Mouse (Mus musculus) liver, embryonic 13.5 days (tissue): Measurements from ENCODE around the gene 8030474K03Rik. TPM values are rescaled to one million over a fixed set of nuclear protein-coding genes. Genes with fewer than 3 reads are reported as not detected.
"Not testable (repeated sequence)": the region's sequence is repeated elsewhere in the genome, so short reads cannot be mapped to it uniquely, and the experiment has no call there.

ENCODE experiments used
- ATAC-seq: fragments of 200-750 bp; cut with Nextera tagmentation; 2 replicates; pipeline ENCODE4 v1.8.0; 2017; ENCODE audit warnings: low read depth, mild to moderate bottlenecking, moderate number of reproducible peaks, moderate library complexity
- DNase-seq: peaks from one replicate; pipeline ENCODE4 v3.0.0; 2022
- H3K27ac ChIP-seq: fragments of 300-500 bp; sonication (generic); 2 replicates; pipeline ENCODE4 v1.5.1; 2015; ENCODE audit warnings: moderate library complexity, mild to moderate bottlenecking, inconsistent platforms
- H3K27me3 ChIP-seq: fragments of 300-500 bp; sonication (generic); 2 replicates; pipeline ENCODE4 v1.6.1; 2015; ENCODE audit warnings: mild to moderate bottlenecking, inconsistent platforms
- H3K36me3 ChIP-seq: fragments of 300-500 bp; sonication (generic); 2 replicates; pipeline ENCODE4 v1.6.1; 2015; ENCODE audit warnings: mild to moderate bottlenecking, inconsistent platforms
- H3K4me1 ChIP-seq: fragments of 300-500 bp; sonication (generic); replicated peaks from 2 replicates; pipeline ENCODE4 v1.6.1; 2015; ENCODE audit warnings: inconsistent platforms
- H3K4me2 ChIP-seq: fragments of 300-500 bp; sonication (generic); 2 replicates; pipeline ENCODE4 v1.6.1; 2015; ENCODE audit warnings: inconsistent platforms, mild to moderate bottlenecking, moderate library complexity
- H3K4me3 ChIP-seq: fragments of 300-500 bp; sonication (generic); replicated peaks from 2 replicates; pipeline ENCODE4 v1.5.1; 2015; ENCODE audit warnings: mild to moderate bottlenecking, inconsistent platforms
- H3K9ac ChIP-seq: fragments of 300-500 bp; sonication (generic); 2 replicates; pipeline ENCODE4 v1.6.1; 2015; ENCODE audit warnings: mild to moderate bottlenecking, inconsistent platforms
- H3K9me3 ChIP-seq: fragments of 300-500 bp; sonication (generic); replicated peaks from 2 replicates; pipeline ENCODE4 v1.6.1; 2016; ENCODE audit warnings: inconsistent platforms
- WGBS: fragments of 180-500 bp; shearing (Covaris S2); methylation state at CpG from one replicate; pipeline ENCODE4 v1.1.7; 2015; ENCODE audit not compliant: insufficient replicate concordance; 5-methylcytosine and 5-hydroxymethylcytosine counted together
- polyA plus RNA-seq: library from polyadenylated mRNA; unstranded; fragments of >200 nt; fragmentation: Nextera tagmentation; extraction: Ambion mirVana; gene quantifications from 2 replicates; pipeline ENCODE4 v1.2.1, GENCODE M21; 2015

Gene 8030474K03Rik
- polyA plus RNA-seq, 1 experiment from 2014 or later: 0.13 TPM

DNA sequence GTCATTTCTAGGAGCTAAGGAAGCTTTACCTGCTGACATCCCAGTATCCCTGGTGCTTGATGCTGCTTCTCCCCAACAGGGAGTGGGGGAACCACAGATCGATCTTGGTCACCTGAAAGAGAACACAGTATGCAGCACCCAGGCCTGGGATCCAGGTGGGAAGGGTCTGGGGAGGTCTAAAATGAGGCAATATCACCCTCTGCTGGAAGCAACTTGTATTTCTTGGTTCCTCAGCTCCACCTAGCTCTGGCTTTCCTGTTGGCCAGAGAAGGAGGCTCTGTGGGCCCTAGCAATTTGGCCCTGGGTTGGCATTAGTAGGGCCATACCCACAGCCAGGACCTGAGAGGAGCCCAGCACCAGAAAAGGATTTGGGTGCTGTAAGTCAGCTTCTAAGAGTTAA lies 24.7 kb downstream of the 8030474K03Rik start:
- DNase-seq: no peak
- WGBS: 50% methylated on average over 1 of the region's 1 CpGs
- no peak overlapping the region for H3K9ac ChIP-seq
- H3K27ac ChIP-seq: no peak overlapping the region
- no peak overlapping the region for H3K4me3 ChIP-seq
- no peak for ATAC-seq
- 0 out of 2 replicates have a peak, but pooled peaks cover 4% of the 10 kb centered on the region for H3K27me3 ChIP-seq
- H3K36me3 ChIP-seq: no peaks in the 10 kb centered on the region
- H3K4me1 ChIP-seq: no peaks in the 10 kb centered on the region
- no peak overlapping the region for H3K4me2 ChIP-seq
- H3K9me3 ChIP-seq: no peaks in the 10 kb centered on the region

DNA sequence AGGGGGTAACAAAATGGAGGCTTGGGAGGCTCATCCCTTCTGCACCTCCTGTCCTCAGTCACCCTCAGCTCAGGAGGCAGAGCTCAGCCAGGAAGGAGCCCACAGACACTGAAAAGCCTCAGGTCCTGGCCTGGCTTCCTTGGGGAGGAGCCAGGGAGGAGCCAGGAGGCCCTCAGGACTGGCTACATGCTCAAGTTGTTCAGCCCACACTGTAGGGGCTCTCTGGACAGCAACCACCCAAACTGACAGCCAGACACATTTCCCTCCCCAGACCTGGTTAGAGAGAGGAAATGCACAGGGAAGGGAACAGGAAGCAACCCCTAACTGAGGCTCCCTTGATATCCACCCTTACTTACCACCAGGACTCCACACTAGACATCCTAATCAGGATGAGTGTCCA lies 25.5 kb downstream of the 8030474K03Rik start:
- not testable (repeated sequence) for H3K36me3 ChIP-seq, ATAC-seq, H3K27ac ChIP-seq, H3K9ac ChIP-seq, H3K4me3 ChIP-seq, DNase-seq, H3K4me2 ChIP-seq, H3K4me1 ChIP-seq, H3K27me3 ChIP-seq, H3K9me3 ChIP-seq

DNA sequence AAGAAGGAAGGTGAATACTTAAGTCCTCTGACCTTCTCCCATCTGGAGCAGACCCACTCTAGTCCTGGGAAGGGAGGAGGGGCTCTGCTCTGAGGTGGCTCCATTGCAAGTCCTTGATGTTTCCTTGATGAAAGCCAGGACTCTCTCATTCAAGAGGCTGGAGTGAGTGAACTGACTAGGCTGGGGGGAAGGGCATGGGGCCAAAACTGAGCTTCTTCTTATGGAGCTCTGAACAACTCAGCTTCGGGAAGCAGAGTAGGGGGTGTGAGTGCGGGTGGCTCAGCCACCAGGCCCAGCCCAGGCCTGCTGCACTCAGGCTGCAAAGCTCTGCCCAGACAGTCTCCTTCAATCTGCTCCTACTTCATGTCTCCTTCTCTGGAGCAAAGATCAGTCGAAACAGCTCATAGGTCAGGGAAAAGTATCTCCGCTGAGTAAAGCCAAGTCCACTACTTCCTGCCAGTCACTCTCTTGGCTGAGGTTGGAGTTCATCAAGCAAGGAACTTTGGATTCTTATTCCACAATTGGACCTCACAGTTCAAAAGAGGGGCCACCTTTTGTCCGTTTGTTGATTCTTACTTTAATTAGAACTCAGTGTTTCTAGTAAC lies 52.8 kb downstream of the 8030474K03Rik start:
- WGBS: 55% methylated on average over 5 of the region's 5 CpGs
- H3K4me3 ChIP-seq: no peak overlapping the region
- DNase-seq (no peak), ATAC-seq (no peak)
- H3K36me3 ChIP-seq: no peaks in the 10 kb centered on the region
- no peak overlapping the region for H3K9ac ChIP-seq
- no peak overlapping the region for H3K4me2 ChIP-seq
- H3K4me1 ChIP-seq: no peaks in the 10 kb centered on the region
- H3K27me3 ChIP-seq: peaks cover 69% of the 10 kb centered on the region
- no peak overlapping the region for H3K27ac ChIP-seq
- no peaks in the 10 kb centered on the region for H3K9me3 ChIP-seq

Other genes with a start within 250 kb of the 8030474K03Rik start
- 44.1 and 54.1 TPM in 2 replicates for gene Ogt, start 154.6 kb upstream of the 8030474K03Rik start, polyA plus RNA-seq
- 0.12 and 0.13 TPM in 2 replicates for gene Cxcr3, start 60.4 kb upstream of the 8030474K03Rik start, polyA plus RNA-seq
- gene Gm4779, start 233 bp upstream of the 8030474K03Rik start, polyA plus RNA-seq: 0.09 and 0.13 TPM in 2 replicates
- gene Nhsl2, start 54.7 kb downstream of the 8030474K03Rik start, polyA plus RNA-seq: 0.76 and 1.4 TPM in 2 replicates